Mouse (Mus musculus) limb, embryonic 10.5 days (tissue): Measurements from ENCODE around the gene Capn3. TPM values are rescaled to one million over a fixed set of nuclear protein-coding genes. Genes with fewer than 3 reads are reported as not detected.

Experiments
- DNase-seq: peaks from one replicate; pipeline ENCODE4 v3.0.0-alpha.2; 2017; ENCODE audit warnings: low spot score
- H3K27ac ChIP-seq: fragments of 300-500 bp; sonication (generic); 2 replicates; pipeline ENCODE4 v1.5.1; 2016; ENCODE audit warnings: mild to moderate bottlenecking
- H3K27me3 ChIP-seq: fragments of 300-500 bp; sonication (generic); 2 replicates; pipeline ENCODE4 v1.6.1; 2016; ENCODE audit warnings: low read depth, mild to moderate bottlenecking; ENCODE audit not compliant: poor library complexity, severe bottlenecking
- H3K36me3 ChIP-seq: fragments of 300-500 bp; sonication (generic); 2 replicates; pipeline ENCODE4 v1.6.1; 2016; ENCODE audit warnings: mild to moderate bottlenecking, moderate library complexity
- H3K4me1 ChIP-seq: fragments of 300-500 bp; sonication (generic); 2 replicates; pipeline ENCODE4 v1.6.1; 2016
- H3K4me3 ChIP-seq: fragments of 300-500 bp; sonication (generic); 2 replicates; pipeline ENCODE4 v1.5.1; 2016; ENCODE audit warnings: mild to moderate bottlenecking, moderate library complexity
- H3K9me3 ChIP-seq: fragments of 300-500 bp; sonication (generic); replicated peaks from 2 replicates; pipeline ENCODE4 v1.6.1; 2016; ENCODE audit warnings: mild to moderate bottlenecking
- WGBS: fragments of 180-500 bp; shearing (Covaris S2); methylation state at CpG from one replicate; pipeline ENCODE4 v1.1.7; 2016; 5-methylcytosine and 5-hydroxymethylcytosine counted together
- polyA plus RNA-seq: library from polyadenylated mRNA; unstranded; fragments of >200 nt; fragmentation: Nextera tagmentation; extraction: Ambion mirVana; gene quantifications from 2 replicates; pipeline ENCODE4 v1.2.1, GENCODE M21; 2016

Capn3 gene
- polyA plus RNA-seq, 1 experiment from 2014 or later, result 0.30 TPM

DNA sequence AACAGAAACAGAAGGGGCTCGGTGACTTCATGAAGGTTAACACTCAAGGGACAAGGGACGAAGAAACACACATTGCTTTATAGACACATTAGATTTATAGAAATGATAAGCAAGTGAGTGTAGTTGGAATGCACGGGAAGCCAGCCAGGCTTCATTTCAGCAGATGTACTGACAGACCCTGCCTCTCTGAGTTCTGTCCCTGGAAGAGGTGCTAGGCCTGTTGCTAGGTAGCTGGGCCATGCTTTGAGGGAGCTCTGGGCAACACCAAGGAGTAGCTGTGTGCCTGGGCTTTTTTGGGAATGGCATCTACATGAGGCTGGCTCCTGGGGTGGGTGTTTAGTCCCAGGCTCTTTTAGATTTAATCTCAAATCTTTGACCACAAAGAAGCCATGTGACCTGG is 40.7 kb downstream of the Capn3 start:
- WGBS, result 80% methylated on average over 3 of the region's 3 CpGs
- H3K27ac ChIP-seq, result no peak overlapping the region

DNA sequence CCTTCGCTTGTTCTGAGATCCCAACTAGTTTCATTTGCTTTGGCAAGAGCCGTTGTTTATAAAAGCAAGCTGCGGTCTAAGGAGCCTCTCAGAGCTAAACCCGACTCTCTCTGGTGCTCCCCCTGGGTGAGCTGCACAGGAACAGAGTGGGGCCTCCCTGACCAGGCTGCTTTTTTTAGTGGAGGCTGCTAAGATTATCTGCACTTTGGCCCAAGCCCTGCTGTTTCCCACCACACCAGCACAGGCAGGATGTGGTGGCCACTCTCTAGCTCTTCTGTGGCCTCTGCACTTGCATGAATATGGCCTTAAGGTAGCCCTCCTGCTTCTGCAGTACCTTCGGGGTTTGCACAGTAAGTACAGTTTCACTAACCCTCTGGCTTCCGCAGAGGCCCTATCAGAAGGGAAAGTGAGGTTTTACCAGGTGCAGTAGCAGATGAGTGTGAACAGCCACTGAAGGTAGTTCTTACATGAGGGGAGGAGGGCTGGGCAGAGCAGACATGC is 44.2 kb downstream of the Capn3 start:
- Histone ChIP-seq H3K9me3 (no peaks in the 10 kb centered on the region), H3K4me3 (no peak overlapping the region), H3K36me3 (peaks cover 11% of the 10 kb centered on the region), H3K27me3 (no peaks in the 10 kb centered on the region), H3K4me1 (peaks cover 12% of the 10 kb centered on the region; the same call in 1 of the 2 replicates), H3K27ac (no peak overlapping the region)
- no peak for DNase-seq
- WGBS, result 75% methylated on average over 6 of the region's 6 CpGs

More for the DNA sequence above, 40.7 kb downstream of the Capn3 start:
- H3K36me3 ChIP-seq, result no peaks in the 10 kb centered on the region
- no peak for DNase-seq
- H3K4me1 ChIP-seq, result peaks cover 6% of the 10 kb centered on the region; the same call in 1 of the 2 replicates
- no peaks in the 10 kb centered on the region for H3K27me3 ChIP-seq
- no peak overlapping the region for H3K4me3 ChIP-seq
- no peaks in the 10 kb centered on the region for H3K9me3 ChIP-seq

DNA sequence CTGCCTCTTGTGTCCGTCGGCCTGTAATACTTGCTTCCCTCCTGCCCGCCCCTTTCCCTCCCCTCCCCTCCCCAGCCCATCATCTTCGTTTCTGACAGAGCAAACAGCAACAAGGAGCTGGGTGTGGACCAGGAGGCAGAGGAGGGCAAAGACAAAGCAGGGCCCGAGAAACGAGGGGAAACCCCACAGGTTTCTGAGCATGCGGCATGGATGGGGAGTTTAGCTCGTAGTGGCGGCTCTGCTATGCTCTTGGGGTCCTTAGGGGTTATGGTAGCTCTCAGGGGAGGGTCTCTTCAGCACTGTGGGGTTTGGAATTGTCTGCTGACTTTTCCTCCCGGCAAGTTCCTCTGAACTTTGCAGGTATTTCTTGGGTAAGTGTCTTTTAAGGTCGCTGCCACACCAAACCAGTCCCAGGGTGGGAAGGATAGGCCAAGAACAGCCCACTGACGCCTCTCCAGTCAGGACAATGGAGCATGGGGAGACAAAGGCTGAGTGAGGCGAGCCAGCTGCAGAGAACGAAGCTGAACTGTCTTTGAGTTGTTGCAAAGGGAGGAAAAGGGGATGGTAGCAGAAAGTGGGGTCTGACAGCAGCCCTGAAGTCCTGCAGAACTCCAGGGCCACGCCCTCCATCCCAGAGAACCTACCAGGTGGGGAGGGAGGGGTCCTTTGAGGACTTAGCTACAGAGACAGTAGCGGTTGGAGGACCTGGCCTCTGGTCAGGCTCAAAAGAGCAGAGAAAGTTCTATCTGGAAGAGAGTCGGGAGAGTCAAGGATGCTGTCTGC is 45.5 kb downstream of the Capn3 start:
- 57% methylated on average over 17 of the region's 17 CpGs for WGBS
- H3K27ac ChIP-seq, result no peak overlapping the region
- H3K36me3 ChIP-seq, result peaks cover 24% of the 10 kb centered on the region
- peaks cover 12% of the 10 kb centered on the region; the same call in 1 of the 2 replicates for H3K4me1 ChIP-seq
- no peak for DNase-seq
- no peak overlapping the region for H3K4me3 ChIP-seq
- no peaks in the 10 kb centered on the region for H3K27me3 ChIP-seq
- H3K9me3 ChIP-seq, result no peaks in the 10 kb centered on the region

DNA sequence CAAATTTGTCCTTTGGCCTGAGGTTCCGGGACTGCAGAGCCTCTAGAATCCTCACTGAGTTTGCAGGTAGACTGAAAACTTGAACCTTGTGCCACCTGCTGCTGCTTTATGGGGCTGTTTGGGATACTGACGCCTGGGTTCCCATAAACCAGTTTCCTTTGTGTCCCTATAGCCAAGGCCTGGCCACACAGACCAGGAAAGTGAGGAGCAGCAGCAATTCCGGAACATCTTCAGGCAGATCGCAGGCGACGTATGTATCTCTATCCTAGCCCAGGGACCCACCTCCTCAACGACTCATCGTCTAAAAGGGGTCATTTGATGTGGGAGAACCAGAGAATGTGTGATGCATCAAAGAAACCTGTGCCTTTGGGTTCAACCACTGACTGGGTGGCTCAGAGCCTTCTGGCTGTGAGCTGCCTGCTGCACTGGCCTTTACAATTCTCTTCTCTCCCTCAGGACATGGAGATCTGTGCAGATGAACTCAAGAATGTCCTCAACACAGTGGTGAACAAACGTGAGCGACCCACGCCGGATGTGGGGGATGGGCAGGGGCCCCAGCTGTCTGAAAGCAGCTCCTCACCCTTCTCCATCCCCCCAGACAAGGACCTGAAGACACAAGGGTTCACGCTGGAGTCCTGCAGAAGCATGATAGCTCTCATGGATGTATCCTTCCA is 46.2 kb downstream of the Capn3 start:
- no peaks in the 10 kb centered on the region for H3K27me3 ChIP-seq
- H3K27ac ChIP-seq, result no peak overlapping the region
- DNase-seq, result no peak
- WGBS, result 62% methylated on average over 13 of the region's 13 CpGs
- no peaks in the 10 kb centered on the region for H3K9me3 ChIP-seq
- no peak overlapping the region for H3K4me3 ChIP-seq
- peaks cover 31% of the 10 kb centered on the region for H3K36me3 ChIP-seq
- H3K4me1 ChIP-seq, result peaks cover 12% of the 10 kb centered on the region; the same call in 1 of the 2 replicates

DNA sequence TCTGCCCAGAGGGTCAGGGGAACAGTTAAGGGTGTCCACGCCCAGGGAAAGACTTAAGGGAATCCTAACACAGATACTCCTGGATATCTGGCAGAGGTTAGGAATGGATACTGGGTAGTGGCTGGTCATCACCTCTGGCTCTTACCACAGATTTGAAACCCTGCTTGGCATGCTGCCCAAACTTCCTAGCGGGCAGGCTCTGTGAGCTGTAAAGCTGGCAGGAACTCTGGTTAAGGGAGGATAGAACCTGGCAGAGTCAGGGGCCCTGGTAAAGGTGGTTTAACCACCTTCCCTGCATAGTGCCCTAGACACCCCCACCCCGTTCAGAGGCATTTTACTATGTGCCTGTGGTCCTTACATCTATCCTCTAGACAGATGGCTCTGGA is 46.8 kb downstream of the Capn3 start:
- Histone ChIP-seq H3K9me3 (no peaks in the 10 kb centered on the region), H3K27ac (no peak overlapping the region)

GRCm38 (mm10) chr2:120503094-120503493 is 47.3 kb downstream of the Capn3 start:
- H3K4me3 ChIP-seq, result no peak overlapping the region
- WGBS, result 92% methylated on average over 6 of the region's 6 CpGs
- peaks cover 41% of the 10 kb centered on the region for H3K36me3 ChIP-seq

More for the DNA sequence above, 46.8 kb downstream of the Capn3 start:
- DNase-seq, result no peak
- peaks cover 36% of the 10 kb centered on the region for H3K36me3 ChIP-seq
- peaks cover 12% of the 10 kb centered on the region; the same call in 1 of the 2 replicates for H3K4me1 ChIP-seq
- no peaks in the 10 kb centered on the region for H3K27me3 ChIP-seq
- no peak overlapping the region for H3K4me3 ChIP-seq
- WGBS, result 78% methylated on average over 3 of the region's 3 CpGs

GRCm38 (mm10) chr2:120503992-120504391 is 48.2 kb downstream of the Capn3 start:
- no peak overlapping the region for H3K4me3 ChIP-seq
- H3K36me3 ChIP-seq, result peaks cover 50% of the 10 kb centered on the region
- H3K9me3 ChIP-seq, result no peaks in the 10 kb centered on the region
- no peak for DNase-seq
- peaks cover 12% of the 10 kb centered on the region; the same call in 1 of the 2 replicates for H3K4me1 ChIP-seq
- WGBS, result 79% methylated on average over 5 of the region's 5 CpGs
- no peak overlapping the region for H3K27ac ChIP-seq
- no peaks in the 10 kb centered on the region for H3K27me3 ChIP-seq

More at GRCm38 (mm10) chr2:120503094-120503493, 47.3 kb downstream of the Capn3 start:
- DNase-seq, result no peak
- Histone ChIP-seq H3K4me1 (peaks cover 12% of the 10 kb centered on the region; the same call in 1 of the 2 replicates), H3K27me3 (no peaks in the 10 kb centered on the region), H3K9me3 (no peaks in the 10 kb centered on the region), H3K27ac (no peak overlapping the region)

DNA sequence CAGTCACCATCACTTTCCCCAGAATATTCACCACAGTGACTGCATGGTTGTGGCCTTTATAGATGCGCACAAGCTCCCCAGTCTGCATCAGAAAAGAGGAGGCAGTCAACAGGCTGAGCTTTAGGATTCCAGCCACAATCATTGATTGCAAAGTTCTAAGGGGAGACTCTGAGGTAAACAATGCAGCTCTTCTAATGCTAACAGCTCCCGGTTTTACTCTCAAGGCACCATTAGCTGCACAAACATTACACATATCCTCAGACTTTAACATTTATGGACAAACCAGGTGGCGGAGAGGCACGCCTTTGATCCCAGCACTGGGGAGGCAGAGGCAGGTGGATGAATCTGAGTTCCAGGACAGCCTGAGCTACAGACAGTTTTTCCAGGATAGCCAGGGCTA is 58.4 kb downstream of the Capn3 start:
- 94% methylated on average over 4 of the region's 4 CpGs for WGBS
- H3K9me3 ChIP-seq, result no peaks in the 10 kb centered on the region
- no peak for DNase-seq
- no peak overlapping the region for H3K27ac ChIP-seq
- no peak overlapping the region for H3K4me3 ChIP-seq
- no peaks in the 10 kb centered on the region for H3K27me3 ChIP-seq
- peaks cover 98% of the 10 kb centered on the region for H3K36me3 ChIP-seq
- H3K4me1 ChIP-seq, result no peaks in the 10 kb centered on the region

DNA sequence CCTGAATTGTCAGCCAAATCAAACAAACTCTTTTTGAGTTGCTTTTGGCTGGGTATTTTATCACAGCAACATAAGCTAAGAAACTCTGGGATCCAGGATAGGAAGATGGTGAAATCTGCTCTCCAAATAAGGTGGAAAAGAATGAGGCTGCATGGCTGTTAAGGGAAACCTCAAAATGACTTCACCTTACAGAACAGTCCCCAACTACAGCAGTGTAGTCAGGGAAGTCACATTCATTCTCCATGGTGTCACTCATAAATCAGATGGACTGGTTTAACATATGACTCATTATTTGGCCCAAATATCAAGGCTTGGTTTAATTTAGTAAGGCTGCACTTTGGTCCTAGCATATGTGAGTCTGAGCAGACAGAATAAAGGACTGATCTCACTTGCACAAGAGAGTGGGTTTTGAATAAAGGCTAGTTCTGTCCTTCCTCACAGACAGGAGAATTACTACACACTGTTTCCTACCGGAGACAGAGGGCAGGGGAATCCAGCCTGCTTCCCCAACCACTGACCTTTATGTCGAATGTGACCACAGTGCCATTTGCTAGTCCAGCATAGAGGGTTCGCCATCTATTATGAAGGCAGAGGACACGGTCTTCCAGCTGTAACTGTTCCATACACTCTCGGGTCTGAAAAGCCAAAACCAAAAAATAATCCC is 62.9 kb downstream of the Capn3 start:
- DNase-seq, result no peak
- Histone ChIP-seq H3K27ac (no peak overlapping the region), H3K4me1 (no peaks in the 10 kb centered on the region), H3K36me3 (peaks cover 100% of the 10 kb centered on the region), H3K4me3 (no peak overlapping the region), H3K9me3 (no peaks in the 10 kb centered on the region), H3K27me3 (no peaks in the 10 kb centered on the region)
- 91% methylated on average over 5 of the region's 5 CpGs for WGBS

- Histone ChIP-seq H3K4me3 (no peak overlapping the region), H3K36me3 (peaks cover 100% of the 10 kb centered on the region), H3K4me1 (no peaks in the 10 kb centered on the region), H3K9me3 (no peaks in the 10 kb centered on the region), H3K27ac (no peak overlapping the region), H3K27me3 (no peaks in the 10 kb centered on the region)
- no peak for DNase-seq
- 92% methylated on average over 5 of the region's 5 CpGs for WGBS
Measured at GRCm38 (mm10) chr2:120526771-120527170, 71.0 kb downstream of the Capn3 start.

GRCm38 (mm10) chr2:120529531-120529930 is 73.7 kb downstream of the Capn3 start:
- Histone ChIP-seq H3K27ac (no peak overlapping the region), H3K36me3 (peaks cover 99% of the 10 kb centered on the region), H3K4me3 (no peak overlapping the region), H3K4me1 (no peaks in the 10 kb centered on the region), H3K9me3 (no peaks in the 10 kb centered on the region), H3K27me3 (no peaks in the 10 kb centered on the region)
- DNase-seq, result no peak

DNA sequence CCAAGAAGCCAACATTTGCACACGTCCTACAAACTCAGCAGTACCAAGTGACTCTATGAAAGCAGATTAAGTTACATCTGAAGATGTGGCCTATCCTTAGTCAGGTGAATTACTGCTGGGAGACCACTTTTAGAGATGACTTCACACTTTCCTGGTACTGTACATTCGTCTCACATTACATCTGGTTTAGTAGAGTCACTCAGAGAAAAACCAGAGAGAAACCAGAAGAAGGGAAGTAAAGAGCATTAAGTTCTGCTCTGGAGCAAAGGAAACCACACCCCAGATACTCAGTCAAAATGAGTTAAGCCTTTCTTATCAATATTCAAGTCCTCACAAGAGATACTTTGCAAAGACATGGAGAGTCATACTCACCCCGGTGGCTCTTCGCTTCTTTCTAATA is 75.4 kb downstream of the Capn3 start:
- no peaks in the 10 kb centered on the region for H3K9me3 ChIP-seq
- no peak overlapping the region for H3K4me3 ChIP-seq
- peaks cover 99% of the 10 kb centered on the region for H3K36me3 ChIP-seq
- no peak for DNase-seq
- H3K27me3 ChIP-seq, result no peaks in the 10 kb centered on the region
- H3K27ac ChIP-seq, result no peak overlapping the region
- WGBS, result 86% methylated on average over 4 of the region's 4 CpGs
- no peaks in the 10 kb centered on the region for H3K4me1 ChIP-seq

- WGBS, result 93% methylated on average over 3 of the region's 3 CpGs
- Histone ChIP-seq H3K4me1 (no peaks in the 10 kb centered on the region), H3K27me3 (no peaks in the 10 kb centered on the region), H3K4me3 (no peak overlapping the region), H3K27ac (no peak overlapping the region), H3K36me3 (peaks cover 62% of the 10 kb centered on the region), H3K9me3 (no peaks in the 10 kb centered on the region)
- no peak for DNase-seq
Measured at GRCm38 (mm10) chr2:120539333-120539732, 83.5 kb downstream of the Capn3 start.
